In genomic region chr17:21368018-21368417, GRCm38 (mm10) we compare ENCODE assay signal across 25 mouse cellular contexts. TPM values are rescaled to one million over a fixed set of nuclear protein-coding genes. Genes with fewer than 3 reads are reported as not detected.
"Had no signal": no experiment of that assay in that cellular context is flagged by ENCODE, and none has a peak within 500 bp of the region (broad histone marks: within the 10 kb centered on the region; RNA-seq: fewer than 3 reads in every experiment).

No protein-coding gene starts in this region.

RNA-seq across cellular contexts. Expression of gene Vmn1r237, which starts 56.4 kb away (rescaled TPM):
- polyA plus RNA-seq: heart, embryonic 12.5 days; heart, embryonic 13.5 days; heart, embryonic 14.5 days; heart, embryonic 15.5 days; heart, embryonic 16.5 days; heart, postnatal 0 days; hindbrain, embryonic 10.5 days; hindbrain, embryonic 11.5 days; hindbrain, embryonic 12.5 days; hindbrain, embryonic 13.5 days; hindbrain, embryonic 14.5 days; hindbrain, embryonic 15.5 days; hindbrain, embryonic 16.5 days; hindbrain, postnatal 0 days; inflammation-experienced regulatory T-cells, adult 6 months; intestine, embryonic 14.5 days; intestine, embryonic 15.5 days; intestine, embryonic 16.5 days; intestine, postnatal 0 days; kidney, adult 2 months; kidney, embryonic 14.5 days; kidney, embryonic 15.5 days; kidney, embryonic 16.5 days; kidney, postnatal 0 days; large intestine, adult 2 months had no signal
